Mouse (Mus musculus) midbrain, embryonic 16.5 days (tissue): Measurements from ENCODE around the gene Ccdc107. TPM values are rescaled to one million over a fixed set of nuclear protein-coding genes. Genes with fewer than 3 reads are reported as not detected.

Experiments
- ATAC-seq: fragments of 200-750 bp; cut with Nextera tagmentation; 2 replicates; pipeline ENCODE4 v1.8.0; 2017; ENCODE audit warnings: moderate TSS enrichment
- H3K27ac ChIP-seq: fragments of 300-500 bp; sonication (generic); 2 replicates; pipeline ENCODE4 v1.5.1; 2014; ENCODE audit warnings: mild to moderate bottlenecking, low read length, mixed read lengths
- H3K27me3 ChIP-seq: fragments of 300-500 bp; sonication (generic); 2 replicates; pipeline ENCODE4 v1.6.1; 2014; ENCODE audit warnings: low read depth, low read length, mixed read lengths; ENCODE audit not compliant: control insufficient read depth, insufficient read depth
- H3K36me3 ChIP-seq: fragments of 300-500 bp; sonication (generic); 2 replicates; pipeline ENCODE4 v1.6.1; 2014; ENCODE audit warnings: mild to moderate bottlenecking, low read length, moderate library complexity, mixed read lengths; ENCODE audit not compliant: control insufficient read depth, insufficient read depth
- H3K4me1 ChIP-seq: fragments of 300-500 bp; sonication (generic); 2 replicates; pipeline ENCODE4 v1.6.1; 2014; ENCODE audit warnings: mild to moderate bottlenecking, low read length, mixed read lengths; ENCODE audit not compliant: control insufficient read depth, insufficient read depth
- H3K4me2 ChIP-seq: fragments of 300-500 bp; sonication (generic); 2 replicates; pipeline ENCODE4 v1.6.1; 2014; ENCODE audit warnings: mild to moderate bottlenecking, low read length, mixed read lengths
- H3K4me3 ChIP-seq: fragments of 300-500 bp; sonication (generic); 2 replicates; pipeline ENCODE4 v1.5.1; 2014; ENCODE audit warnings: low read depth, mild to moderate bottlenecking, low read length, moderate library complexity, mixed read lengths
- H3K9ac ChIP-seq: fragments of 300-500 bp; sonication (generic); 2 replicates; pipeline ENCODE4 v1.6.1; 2014; ENCODE audit warnings: low read depth, low read length, mixed read lengths
- H3K9me3 ChIP-seq: fragments of 300-500 bp; sonication (generic); replicated peaks from 2 replicates; pipeline ENCODE4 v1.6.1; 2014; ENCODE audit warnings: mild to moderate bottlenecking, low read length, mixed read lengths; ENCODE audit not compliant: control insufficient read depth, poor library complexity, severe bottlenecking
- WGBS: fragments of 180-500 bp; shearing (Covaris S2); extraction: QIAGEN DNeasy Blood & Tissue Kit; methylation state at CpG from one replicate; pipeline ENCODE4 v1.1.7; 2014; 5-methylcytosine and 5-hydroxymethylcytosine counted together
- polyA plus RNA-seq: library from polyadenylated mRNA; unstranded; fragments of >200 nt; fragmentation: Nextera tagmentation; extraction: Ambion mirVana; gene quantifications from 2 replicates; pipeline ENCODE4 v1.2.1, GENCODE M21; 2015

Gene Ccdc107
- polyA plus RNA-seq, 1 experiment from 2014 or later, result 90.3 TPM

DNA sequence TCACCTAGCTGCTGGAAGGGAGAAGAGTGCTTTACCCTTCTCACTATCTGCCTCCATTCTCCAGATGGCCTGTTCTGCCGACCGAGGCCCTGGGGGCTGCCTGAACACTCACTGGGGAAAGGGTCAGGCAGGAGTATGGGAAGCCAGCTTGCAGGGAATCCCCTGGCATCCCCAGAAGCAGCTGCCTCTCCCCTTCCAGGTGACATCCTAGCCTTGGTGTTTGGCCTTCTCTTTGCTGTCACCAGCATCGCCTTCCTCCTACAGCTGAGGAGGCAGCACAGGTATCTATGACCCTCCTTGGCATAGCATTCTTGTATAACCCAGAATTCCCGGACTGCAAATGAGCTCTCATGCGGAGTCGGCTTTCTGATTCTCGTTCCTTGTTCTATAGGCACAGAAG lies 20.0 kb downstream of the Ccdc107 start:
- no peak overlapping the region for H3K27ac ChIP-seq

GRCm38 (mm10) chr4:43513300-43513699 lies 20.6 kb downstream of the Ccdc107 start:
- Histone ChIP-seq H3K27ac (no peak overlapping the region), H3K36me3 (no peaks in the 10 kb centered on the region), H3K4me2 (no peak overlapping the region), H3K9me3 (no peaks in the 10 kb centered on the region), H3K9ac (no peak overlapping the region), H3K4me3 (no peak overlapping the region), H3K4me1 (peaks cover 2% of the 10 kb centered on the region; the same call in 1 of the 2 replicates), H3K27me3 (no peaks in the 10 kb centered on the region)
- WGBS, result 91% methylated on average over 4 of the region's 4 CpGs
- ATAC-seq, result no peak

More for the DNA sequence above, 20.0 kb downstream of the Ccdc107 start:
- no peak overlapping the region for H3K4me3 ChIP-seq
- ATAC-seq, result no peak
- H3K9ac ChIP-seq, result no peak overlapping the region
- no peaks in the 10 kb centered on the region for H3K9me3 ChIP-seq
- no peak overlapping the region for H3K4me2 ChIP-seq
- H3K36me3 ChIP-seq, result no peaks in the 10 kb centered on the region
- 71% methylated on average over 7 of the region's 7 CpGs for WGBS
- H3K27me3 ChIP-seq, result no peaks in the 10 kb centered on the region; the same call in 1 of the 2 replicates
- H3K4me1 ChIP-seq, result peaks cover 6% of the 10 kb centered on the region

DNA sequence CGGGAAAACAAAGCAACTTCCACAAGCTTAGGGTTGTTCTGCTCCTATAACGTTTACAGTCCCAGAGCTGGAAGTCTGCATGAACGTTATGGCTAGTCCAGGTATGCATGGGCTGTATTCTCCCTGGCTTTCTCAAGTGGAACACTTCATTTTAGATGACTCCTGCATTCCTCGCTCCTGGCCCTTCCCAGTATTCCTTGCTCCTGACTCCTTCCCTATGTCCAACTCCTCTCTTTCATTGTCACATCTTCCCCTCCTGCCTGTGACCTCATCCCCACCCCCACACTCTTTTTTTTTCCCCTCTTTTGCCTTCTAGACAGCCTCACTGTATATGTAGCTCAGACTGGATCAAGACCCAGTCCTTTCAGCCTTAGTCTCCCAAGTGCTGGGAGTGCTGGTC lies 21.1 kb downstream of the Ccdc107 start:
- no peak overlapping the region for H3K4me3 ChIP-seq

GRCm38 (mm10) chr4:43515764-43516708 lies 23.3 kb downstream of the Ccdc107 start:
- Histone ChIP-seq H3K9me3 (no peaks in the 10 kb centered on the region), H3K9ac (no peak overlapping the region), H3K27me3 (peaks cover 4% of the 10 kb centered on the region), H3K4me1 (peaks cover 4% of the 10 kb centered on the region), H3K4me2 (no peak overlapping the region), H3K4me3 (no peak overlapping the region), H3K36me3 (no peaks in the 10 kb centered on the region), H3K27ac (no peak overlapping the region)
- 69% methylated on average over 11 of the region's 11 CpGs for WGBS
- ATAC-seq, result no peak

More for the DNA sequence above, 21.1 kb downstream of the Ccdc107 start:
- Histone ChIP-seq H3K9ac (no peak overlapping the region), H3K36me3 (no peaks in the 10 kb centered on the region), H3K9me3 (no peaks in the 10 kb centered on the region), H3K4me2 (no peak overlapping the region), H3K27me3 (peaks cover under 1% of the 10 kb centered on the region; the same call in 1 of the 2 replicates), H3K4me1 (no peaks in the 10 kb centered on the region; the same call in 1 of the 2 replicates), H3K27ac (no peak overlapping the region)
- 81% methylated on average over 4 of the region's 4 CpGs for WGBS
- no peak for ATAC-seq

DNA sequence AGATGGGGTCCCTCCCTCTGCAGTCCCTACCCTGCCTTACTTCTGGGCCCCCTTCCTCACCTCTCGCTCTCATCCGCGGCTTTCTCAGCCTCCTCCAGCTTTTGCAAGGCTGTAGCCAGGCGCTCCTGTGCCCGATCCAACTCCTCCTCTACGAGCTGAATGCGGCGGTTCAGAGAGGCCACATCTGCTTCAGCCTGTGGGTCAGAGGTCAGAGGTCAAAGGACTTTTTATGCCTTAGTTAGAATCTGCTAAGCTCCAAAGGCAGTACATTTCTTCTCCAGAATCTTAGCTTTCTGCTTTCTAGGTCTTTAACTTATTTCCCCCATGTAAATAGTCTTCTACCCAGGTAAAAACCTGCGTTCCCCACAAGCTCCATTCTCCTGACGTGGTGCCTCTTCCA lies 26.9 kb downstream of the Ccdc107 start:
- Histone ChIP-seq H3K4me3 (peak overlapping the region; percentile 19; the same call in 1 of the 2 replicates), H3K4me1 (peaks cover 19% of the 10 kb centered on the region)
- ATAC-seq, result 0 out of 2 replicates have a peak, but pooled peaks have one; percentile 21

DNA sequence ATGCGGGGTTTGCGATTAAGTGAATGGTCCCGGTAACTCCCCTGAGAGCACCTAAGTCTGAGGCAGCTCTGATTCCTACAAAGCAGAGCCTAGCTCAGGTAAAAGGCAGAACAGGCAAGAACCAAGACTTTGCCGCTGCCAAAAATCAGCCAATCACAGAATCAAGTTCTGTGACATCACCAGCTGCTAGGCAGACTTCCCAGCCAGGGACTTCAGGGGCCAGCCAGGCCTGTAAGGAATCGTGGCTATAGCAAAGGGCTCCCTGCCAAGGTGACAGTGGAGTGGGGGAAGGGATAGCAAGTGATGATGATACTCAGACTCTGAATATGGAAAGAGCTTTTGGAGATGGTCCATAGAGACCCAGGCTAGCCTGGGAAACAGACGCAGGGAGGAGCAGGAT lies 27.3 kb downstream of the Ccdc107 start:
- peaks cover 25% of the 10 kb centered on the region for H3K27me3 ChIP-seq
- no peak overlapping the region for H3K9ac ChIP-seq
- peaks cover 19% of the 10 kb centered on the region for H3K4me1 ChIP-seq
- H3K4me2 ChIP-seq, result peak overlapping the region; percentile 51
- no peaks in the 10 kb centered on the region for H3K9me3 ChIP-seq
- H3K27ac ChIP-seq, result no peak overlapping the region
- peak; percentile 72 for ATAC-seq
- H3K36me3 ChIP-seq, result no peaks in the 10 kb centered on the region
- 12% methylated on average over 6 of the region's 6 CpGs for WGBS
- peak overlapping the region; percentile 19; the same call in 1 of the 2 replicates for H3K4me3 ChIP-seq

More for the DNA sequence above, 26.9 kb downstream of the Ccdc107 start:
- Histone ChIP-seq H3K36me3 (no peaks in the 10 kb centered on the region), H3K9me3 (no peaks in the 10 kb centered on the region), H3K27me3 (peaks cover 25% of the 10 kb centered on the region), H3K27ac (no peak overlapping the region), H3K4me2 (peak overlapping the region; percentile 51), H3K9ac (no peak overlapping the region)
- 15% methylated on average over 10 of the region's 10 CpGs for WGBS

- Histone ChIP-seq H3K9ac (no peak overlapping the region), H3K9me3 (no peaks in the 10 kb centered on the region), H3K27me3 (peaks cover 13% of the 10 kb centered on the region), H3K4me3 (no peak overlapping the region), H3K36me3 (peaks cover 15% of the 10 kb centered on the region), H3K4me2 (no peak overlapping the region), H3K27ac (no peak overlapping the region), H3K4me1 (peaks cover 15% of the 10 kb centered on the region)
- ATAC-seq, result no peak
- 71% methylated on average over 5 of the region's 5 CpGs for WGBS
These were observed 35.2 kb downstream of the Ccdc107 start for GRCm38 (mm10) chr4:43527880-43528279.

GRCm38 (mm10) chr4:43528487-43528886 lies 35.8 kb downstream of the Ccdc107 start:
- Histone ChIP-seq H3K4me2 (no peak overlapping the region), H3K27me3 (peaks cover 7% of the 10 kb centered on the region), H3K9me3 (no peaks in the 10 kb centered on the region), H3K4me1 (peaks cover 11% of the 10 kb centered on the region), H3K36me3 (peaks cover 19% of the 10 kb centered on the region), H3K9ac (no peak overlapping the region), H3K4me3 (no peak overlapping the region), H3K27ac (no peak overlapping the region)
- WGBS, result 77% methylated on average over 9 of the region's 9 CpGs
- ATAC-seq, result no peak

- H3K36me3 ChIP-seq, result peaks cover 30% of the 10 kb centered on the region
- H3K27me3 ChIP-seq, result peaks cover 2% of the 10 kb centered on the region; the same call in 1 of the 2 replicates
- H3K27ac ChIP-seq, result no peak overlapping the region
- ATAC-seq, result no peak
- no peaks in the 10 kb centered on the region for H3K4me1 ChIP-seq
- 62% methylated on average over 8 of the region's 8 CpGs for WGBS
- no peaks in the 10 kb centered on the region for H3K9me3 ChIP-seq
- no peak overlapping the region for H3K9ac ChIP-seq
- no peak overlapping the region for H3K4me2 ChIP-seq
- no peak overlapping the region for H3K4me3 ChIP-seq
These were observed 37.4 kb downstream of the Ccdc107 start for GRCm38 (mm10) chr4:43530081-43530501.
